8 mouse cellular contexts compared by ENCODE assay signal in genomic region chr16:11697710-11698357, GRCm38 (mm10).
A peak's percentile ranks its signal among the peaks of the same experiment; 100 is the strongest.
DNase-seq lines count a peak whose midpoint lies in the region; ATAC-seq lines count a peak whose summit lies in the region.

No protein-coding gene starts in this region.

- no peaks in the 10 kb centered on the region for H3K9me3 ChIP-seq in hindbrain, embryonic 11.5 days (ENCODE audit: control insufficient read depth, low read length)

- WGBS in hindbrain, embryonic 11.5 days, result 70% methylated on average over 8 of the region's 8 CpGs

- no peaks in the 10 kb centered on the region for H3K36me3 ChIP-seq in hindbrain, embryonic 11.5 days (ENCODE audit: control insufficient read depth, insufficient read depth, low read length)

- no peak overlapping the region for H3K4me2 ChIP-seq in hindbrain, embryonic 11.5 days (replicated peaks; ENCODE audit: low read depth, low read length)

- no peak overlapping the region for H3K27ac ChIP-seq in hindbrain, embryonic 11.5 days (ENCODE audit: low read depth, low read length)

- ATAC-seq in common myeloid progenitor, adult 5-6 weeks (replicated peaks; ENCODE audit: low read depth, poor library complexity, severe bottlenecking), result peak; percentile 83
- peak; percentile 59 for ATAC-seq in hindbrain, embryonic 11.5 days (ENCODE audit: low FRiP score)

- no peaks in the 10 kb centered on the region for H3K27me3 ChIP-seq in hindbrain, embryonic 11.5 days (ENCODE audit: control insufficient read depth, insufficient read depth, low read length)

- intact Hi-C loops in left cerebral cortex, postnatal 25 days (cut with DNase I), result loop anchor here (10.0 kb wide), 1 partner anchor 507 kb away; no protein-coding TSS in a partner anchor

- no peak overlapping the region for H3K4me3 ChIP-seq in hindbrain, embryonic 11.5 days (ENCODE audit: low read depth, low read length)

- H3K9ac ChIP-seq in hindbrain, embryonic 11.5 days (ENCODE audit: low read depth, low read length), result no peak overlapping the region

- DNase-seq in adrenal gland, adult (ENCODE audit: inconsistent age in 2 of 2, low spot score in 1 of 2), result peak; percentile 74 to 87
- DNase-seq in adrenal gland, postnatal 4 days (ENCODE audit: low spot score in 2 of 2), result no peak
- peak; percentile 27 for DNase-seq in Muller cell, postnatal 12 days (ENCODE audit: inconsistent ontology term)
- peak; percentile 45 for DNase-seq in hindbrain, embryonic 11.5 days (ENCODE audit: low spot score)
- peak; percentile 36 to 56 for DNase-seq in left cerebral cortex, postnatal 25 days (ENCODE audit: low spot score in 2 of 2)
- peak; percentile 30 for DNase-seq in neural tube, embryonic 10.5 days (ENCODE audit: extremely low spot score, low spot score)
- no peak for DNase-seq in thymus, postnatal 4 days

- no peaks in the 10 kb centered on the region for H3K4me1 ChIP-seq in hindbrain, embryonic 11.5 days (replicated peaks; ENCODE audit: control insufficient read depth, insufficient read depth, low read length)

Comparison
In these comparisons a context has a peak if more than half of its experiments do, and no peak if none do; other contexts are left out.
1. DNase-seq: peak in adrenal gland, adult (2 of 2), Muller cell, postnatal 12 days (single experiment), hindbrain, embryonic 11.5 days (single experiment), left cerebral cortex, postnatal 25 days (2 of 2) and neural tube, embryonic 10.5 days (single experiment); none in adrenal gland, postnatal 4 days (0 of 2) and thymus, postnatal 4 days (single experiment).